Mouse (Mus musculus): ENCODE data around the gene Ttc39a.

GRCm38 (mm10) chr4:109472566-109472965 is 66.1 kb downstream of the Ttc39a start:
- TF ChIP-seq CTCF (conservative IDR thresholded peaks at IDR 0.05 in 1 of 2, IDR thresholded peaks at IDR 0.05 in 1 of 2; ENCODE audit: low read depth in 2 of 2, low read length in 2 of 2) (no peak), KAT2A (IDR thresholded peaks at IDR 0.05; ENCODE audit: insufficient replicate concordance, low read length) (no peak), POLR2A (IDR thresholded peaks at IDR 0.05; ENCODE audit: low read depth, low read length) (no peak), JUND (conservative IDR thresholded peaks at IDR 0.05; ENCODE audit: low read depth, low read length) (no peak), TCF12 (IDR thresholded peaks at IDR 0.05; ENCODE audit: low read depth, low read length) (no peak), MAZ (IDR thresholded peaks at IDR 0.05; ENCODE audit: low read depth, low read length) (no peak), EP300 (IDR thresholded peaks at IDR 0.05; ENCODE audit: low read length) (no peak), RAD21 (IDR thresholded peaks at IDR 0.05; ENCODE audit: low read depth, low read length) (no peak), NRF1 (IDR thresholded peaks at IDR 0.05; ENCODE audit: low read depth, low read length) (no peak), ZC3H11A (IDR thresholded peaks at IDR 0.05; ENCODE audit: low read depth, low read length) (no peak), ELF1 (IDR thresholded peaks at IDR 0.05; ENCODE audit: low read depth, low read length) (no peak), POLR2AphosphoS2 (IDR thresholded peaks at IDR 0.05; ENCODE audit: low read depth, low read length) (no peak), ZMIZ1 (IDR thresholded peaks at IDR 0.05; ENCODE audit: low read depth, low read length) (no peak)

All from CH12.LX (cell line).